Mouse (Mus musculus) thymus, adult 2 months (tissue): Measurements from ENCODE around the gene Tmc4.

Experiments used
- CTCF ChIP-seq: fragments of 200-500 bp; IDR thresholded peaks from 2 replicates; pipeline ENCODE4 v1.5.1; 2012; ENCODE audit warnings: mild to moderate bottlenecking, control low read depth, low read length, moderate library complexity, borderline replicate concordance; ENCODE audit not compliant: control insufficient read depth, poor library complexity, insufficient read depth; ENCODE audit errors: extremely low read depth
- POLR2A ChIP-seq: fragments of 200-500 bp; IDR thresholded peaks from 2 replicates; pipeline ENCODE4 v1.6.1; 2012; ENCODE audit warnings: mild to moderate bottlenecking, low read length, control low read depth, moderate library complexity; ENCODE audit not compliant: control insufficient read depth, poor library complexity, insufficient read depth; ENCODE audit errors: extremely low read depth

- TF ChIP-seq CTCF, result 0 out of 2 replicates have a peak, but pooled peaks have one; percentile 21
- TF ChIP-seq POLR2A, result peak; percentile 50; the same call in 1 of the 2 replicates
Observed at GRCm38 (mm10) chr7:3692987-3693808, 15.8 kb upstream of the Tmc4 start, which contains the start of gene Mboat7.
